Comparison of ENCODE assay signal across 8 mouse cellular contexts in genomic region chr2:164431676-164432465, GRCm38 (mm10). TPM values are rescaled to one million over a fixed set of nuclear protein-coding genes. Genes with fewer than 3 reads are reported as not detected.
DNase-seq lines count a peak whose midpoint lies in the region; ATAC-seq and TF ChIP-seq lines count a peak whose summit lies in the region.

No protein-coding gene starts in this region.

- TF ChIP-seq EP300 in liver, embryonic 14.5 days (IDR thresholded peaks at IDR 0.05; ENCODE audit: low read depth), result no peak

- H3K9ac ChIP-seq in intestine, embryonic 15.5 days, result 0 out of 2 replicates have a peak overlapping the region, but pooled peaks have one; percentile 12
- H3K9ac ChIP-seq in liver, embryonic 14.5 days (replicated peaks), result no peak overlapping the region

- peak; percentile 57 for ATAC-seq in intestine, embryonic 15.5 days
- ATAC-seq in liver, embryonic 14.5 days (ENCODE audit: insufficient read depth), result no peak

- H3K9me3 ChIP-seq in intestine, embryonic 15.5 days, result no peaks in the 10 kb centered on the region
- H3K9me3 ChIP-seq in liver, embryonic 14.5 days (ENCODE audit: control insufficient read depth, low read length), result no peaks in the 10 kb centered on the region

- H3K4me1 ChIP-seq in intestine, embryonic 15.5 days (replicated peaks), result peaks cover 66% of the 10 kb centered on the region
- H3K4me1 ChIP-seq in liver, embryonic 14.5 days (replicated peaks; ENCODE audit: control insufficient read depth in 2 of 2, insufficient read depth in 2 of 2, low read length in 1 of 2), result peaks cover 0 to 14% of the 10 kb centered on the region in 2 experiments; a peak in 2 of 4 replicates

- H3K4me3 ChIP-seq in intestine, embryonic 15.5 days (replicated peaks), result peak overlapping the region; percentile 5; the same call in 1 of the 2 replicates
- H3K4me3 ChIP-seq in liver, embryonic 14.5 days (ENCODE audit: insufficient read depth in 1 of 2, low read depth in 2 of 2, low read length in 2 of 2), result no peak overlapping the region

- peak overlapping the region; percentile 73 for H3K27ac ChIP-seq in intestine, embryonic 15.5 days
- H3K27ac ChIP-seq in liver, embryonic 14.5 days, result no peak overlapping the region

- no peak for TF ChIP-seq CTCF in liver, embryonic 14.5 days (IDR thresholded peaks at IDR 0.05; ENCODE audit: low read depth)

- WGBS in intestine, embryonic 15.5 days, result 48% methylated on average over 9 of the region's 9 CpGs
- 53% methylated on average over 9 of the region's 9 CpGs for WGBS in liver, embryonic 14.5 days (ENCODE audit: insufficient replicate concordance)

- peak overlapping the region; percentile 54 for H3K4me2 ChIP-seq in intestine, embryonic 15.5 days (replicated peaks)
- H3K4me2 ChIP-seq in liver, embryonic 14.5 days (ENCODE audit: low read depth), result peak overlapping the region; percentile 35

- H3K27me3 ChIP-seq in intestine, embryonic 15.5 days (replicated peaks), result no peaks in the 10 kb centered on the region
- H3K27me3 ChIP-seq in liver, embryonic 14.5 days (ENCODE audit: control insufficient read depth, insufficient read depth, low read length), result no peaks in the 10 kb centered on the region

- DNase-seq in urinary bladder, postnatal 14 days (ENCODE audit: low spot score), result peak; percentile 82
- DNase-seq in urinary bladder, adult 2 months (ENCODE audit: low spot score), result no peak
- DNase-seq in liver, embryonic 14.5 days (ENCODE audit: low read depth in 3 of 3, low spot score in 3 of 3), result no peak
- no peak for DNase-seq in cerebellum, adult 18-20 months
- DNase-seq in c-Kit-positive CD71-positive TER-119-positive erythroid progenitor cells, embryonic 14.5 days (ENCODE audit: low spot score), result no peak
- DNase-seq in embryo, embryonic 11 days, result no peak
- DNase-seq in ovary, postnatal 10 days (ENCODE audit: low spot score), result no peak

- H3K36me3 ChIP-seq in intestine, embryonic 15.5 days, result peaks cover 7% of the 10 kb centered on the region
- no peaks in the 10 kb centered on the region for H3K36me3 ChIP-seq in liver, embryonic 14.5 days (replicated peaks; ENCODE audit: control insufficient read depth, insufficient read depth, low read depth)

RNA-seq across cellular contexts. Expression of gene Sdc4, which starts 11.8 kb away (rescaled TPM):
- polyA plus RNA-seq in urinary bladder, adult 2 months (2012; rRNA removed), result 150 and 162 TPM in 2 replicates
- 120 and 126 TPM in 2 replicates for polyA plus RNA-seq in intestine, embryonic 15.5 days (2015; fragmentation: Nextera tagmentation; extraction: Ambion mirVana)
- polyA plus RNA-seq in liver, embryonic 14.5 days (2012; rRNA removed), result 9.7 and 10.8 TPM in 2 replicates
- 23.8 and 25.4 TPM in 2 replicates for polyA plus RNA-seq in liver, embryonic 14.5 days (2014; fragmentation: Nextera tagmentation; extraction: Ambion mirVana)

RNA-seq across cellular contexts. Expression of gene Sys1, which starts 24.9 kb away (rescaled TPM):
- 38.9 and 45.9 TPM in 2 replicates for polyA plus RNA-seq in urinary bladder, adult 2 months (2012; rRNA removed)
- 51.1 and 61.9 TPM in 2 replicates for polyA plus RNA-seq in intestine, embryonic 15.5 days (2015; fragmentation: Nextera tagmentation; extraction: Ambion mirVana)
- polyA plus RNA-seq in liver, embryonic 14.5 days (2012; rRNA removed), result 15.9 and 20.6 TPM in 2 replicates
- 30.7 TPM in 2 replicates for polyA plus RNA-seq in liver, embryonic 14.5 days (2014; fragmentation: Nextera tagmentation; extraction: Ambion mirVana)

RNA-seq across cellular contexts. Expression of gene Matn4, which starts 26.9 kb away (rescaled TPM):
- 3.1 and 3.4 TPM in 2 replicates for polyA plus RNA-seq in urinary bladder, adult 2 months (2012; rRNA removed)
- 9.3 and 11.0 TPM in 2 replicates for polyA plus RNA-seq in intestine, embryonic 15.5 days (2015; fragmentation: Nextera tagmentation; extraction: Ambion mirVana)
- polyA plus RNA-seq in liver, embryonic 14.5 days (2012; rRNA removed), result 0.16 and 0.44 TPM in 2 replicates
- polyA plus RNA-seq in liver, embryonic 14.5 days (2014; fragmentation: Nextera tagmentation; extraction: Ambion mirVana), result not detected in 2 replicates

RNA-seq across cellular contexts. Expression of gene Gm20458, which starts 28.9 kb away (rescaled TPM):
- 3.0 and 4.4 TPM in 2 replicates for polyA plus RNA-seq in urinary bladder, adult 2 months (2012; rRNA removed)
- 9.4 and 18.5 TPM in 2 replicates for polyA plus RNA-seq in intestine, embryonic 15.5 days (2015; fragmentation: Nextera tagmentation; extraction: Ambion mirVana)
- 0.13 and 1.7 TPM in 2 replicates for polyA plus RNA-seq in liver, embryonic 14.5 days (2012; rRNA removed)
- 1.9 and 5.9 TPM in 2 replicates for polyA plus RNA-seq in liver, embryonic 14.5 days (2014; fragmentation: Nextera tagmentation; extraction: Ambion mirVana)

RNA-seq across cellular contexts. Expression of gene Rbpjl, which starts 28.9 kb away (rescaled TPM):
- 0.01 TPM in 1 of 2 replicates, not detected in the other for polyA plus RNA-seq in urinary bladder, adult 2 months (2012; rRNA removed)
- polyA plus RNA-seq in intestine, embryonic 15.5 days (2015; fragmentation: Nextera tagmentation; extraction: Ambion mirVana), result 16.1 and 40.7 TPM in 2 replicates
- polyA plus RNA-seq in liver, embryonic 14.5 days (2012; rRNA removed), result 0.06 and 0.08 TPM in 2 replicates
- 0.05 TPM in 1 of 2 replicates, not detected in the other for polyA plus RNA-seq in liver, embryonic 14.5 days (2014; fragmentation: Nextera tagmentation; extraction: Ambion mirVana)
